Mouse (Mus musculus) lung, postnatal 36 days (tissue): ENCODE data around the gene Ppp1r11.

ENCODE experiments used
- DNase-seq: peaks from one replicate; pipeline ENCODE4 v3.0.0; 2022; ENCODE audit warnings: mixed read lengths

Gene Ppp1r11

DNA sequence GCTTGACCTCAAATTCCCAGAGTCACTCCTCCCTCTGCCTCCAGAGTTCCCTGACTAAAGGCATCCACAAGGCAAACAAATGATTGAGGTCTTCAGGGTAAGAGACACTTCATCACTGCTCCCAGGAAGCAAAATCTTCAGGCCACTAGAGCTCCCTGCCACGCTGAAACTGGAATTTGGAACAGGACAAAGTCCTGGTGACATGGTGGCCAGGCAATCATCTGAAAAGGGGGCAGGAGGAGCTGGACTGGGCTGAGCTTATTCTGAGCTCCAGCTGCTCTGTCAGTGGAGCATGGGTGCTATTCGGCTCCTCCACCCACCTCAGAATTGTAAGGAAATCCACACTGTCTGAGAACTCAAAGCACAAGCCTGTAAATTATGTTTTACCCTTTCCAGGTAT lies 39.5 kb downstream of the Ppp1r11 start:
- DNase-seq, result no peak

DNA sequence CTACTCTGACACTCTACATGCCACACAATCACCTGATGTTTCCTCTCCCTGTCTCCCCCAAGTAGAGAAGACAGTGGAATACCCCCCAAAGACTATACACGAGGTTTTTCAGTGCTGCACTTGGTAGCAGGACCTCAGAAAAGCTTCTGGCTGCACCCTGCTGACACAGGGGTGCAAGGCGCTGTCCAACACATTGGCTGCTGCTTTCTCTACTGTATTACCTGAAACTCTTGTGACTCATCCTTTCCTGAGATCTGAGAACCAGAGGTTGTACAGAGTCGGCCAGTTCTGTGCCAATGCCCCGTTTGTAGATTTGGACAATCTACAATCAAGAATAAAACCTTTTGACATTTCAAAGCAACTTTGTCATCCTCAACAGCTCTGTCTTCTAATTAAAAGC lies 41.7 kb downstream of the Ppp1r11 start:
- no peak for DNase-seq

DNA sequence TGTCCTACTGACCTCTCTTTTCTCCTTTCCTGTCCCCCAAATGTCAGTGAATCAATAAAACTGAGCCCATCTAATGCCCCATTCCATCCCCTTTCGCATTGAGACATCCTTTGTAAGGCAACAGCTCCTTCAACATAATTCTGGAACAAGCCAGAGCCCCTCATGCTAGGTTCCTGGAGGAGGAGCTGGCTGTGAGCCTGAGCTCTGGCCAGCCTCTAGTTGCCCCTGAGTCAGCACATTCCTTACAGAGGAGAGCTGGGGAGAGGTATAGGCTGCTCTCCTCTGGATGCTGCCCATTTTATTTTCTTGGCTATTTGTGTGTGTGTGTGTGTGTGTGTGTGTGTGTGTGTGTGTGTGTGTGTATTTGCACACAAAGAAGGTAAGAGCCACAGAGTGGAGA lies 43.3 kb downstream of the Ppp1r11 start:
- DNase-seq, result no peak

DNA sequence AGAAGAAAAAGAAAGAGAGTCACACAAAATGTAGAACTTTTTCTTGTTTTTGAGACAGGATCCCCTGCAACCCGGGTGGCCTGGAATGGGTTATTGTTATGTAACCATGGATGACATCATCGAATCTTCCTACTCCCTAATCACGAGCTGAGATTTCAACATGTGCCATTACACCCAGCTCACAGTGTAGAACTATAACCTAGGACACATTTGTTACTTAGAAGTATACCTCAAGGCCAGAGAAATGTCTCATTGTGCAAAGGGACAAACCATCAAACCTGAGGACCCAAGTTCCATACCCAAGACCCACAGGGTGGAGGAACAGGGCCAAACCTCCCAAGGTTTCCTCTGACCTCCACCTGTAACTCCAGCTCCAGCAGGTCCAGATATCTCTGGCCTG lies 47.9 kb downstream of the Ppp1r11 start:
- peak; percentile 41 for DNase-seq

DNA sequence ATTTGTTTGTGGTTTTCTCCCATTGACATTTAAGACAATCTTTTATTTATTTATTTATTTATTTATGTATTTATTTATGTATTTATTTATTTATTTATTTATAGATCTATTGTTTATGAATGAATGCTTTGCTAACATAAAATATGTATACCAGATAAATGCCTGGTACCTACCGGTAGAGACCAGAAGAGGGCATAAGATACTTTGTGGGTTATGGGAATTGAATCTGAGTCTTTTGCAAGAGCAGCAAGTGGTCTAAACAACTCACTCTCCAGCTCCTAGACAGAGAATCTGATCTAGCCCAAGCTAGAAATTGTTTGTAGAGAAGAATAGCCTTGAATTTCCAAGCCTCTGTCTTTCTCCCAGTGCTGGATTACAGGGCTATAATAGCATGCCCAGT lies 50.9 kb downstream of the Ppp1r11 start:
- peak; percentile 33 for DNase-seq

DNA sequence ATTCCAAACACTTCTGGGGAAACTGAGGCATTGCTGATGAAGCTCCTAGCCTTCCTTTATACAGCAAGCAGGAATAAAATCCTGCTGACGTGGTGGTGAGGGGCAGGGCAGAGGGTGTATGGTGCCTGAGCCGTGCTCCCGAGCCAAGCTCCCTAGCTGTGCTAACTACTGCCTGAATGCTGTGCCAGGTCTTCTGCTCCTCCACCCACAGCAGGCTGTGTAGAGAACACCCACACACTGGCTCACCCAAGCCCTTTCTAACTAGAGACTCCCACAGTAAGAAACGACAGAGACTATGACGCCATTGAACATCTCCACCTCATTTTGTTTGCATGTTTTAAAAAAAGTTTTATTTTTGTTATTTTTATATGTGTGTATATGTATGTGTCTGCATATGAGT lies 51.5 kb downstream of the Ppp1r11 start:
- DNase-seq, result no peak

DNA sequence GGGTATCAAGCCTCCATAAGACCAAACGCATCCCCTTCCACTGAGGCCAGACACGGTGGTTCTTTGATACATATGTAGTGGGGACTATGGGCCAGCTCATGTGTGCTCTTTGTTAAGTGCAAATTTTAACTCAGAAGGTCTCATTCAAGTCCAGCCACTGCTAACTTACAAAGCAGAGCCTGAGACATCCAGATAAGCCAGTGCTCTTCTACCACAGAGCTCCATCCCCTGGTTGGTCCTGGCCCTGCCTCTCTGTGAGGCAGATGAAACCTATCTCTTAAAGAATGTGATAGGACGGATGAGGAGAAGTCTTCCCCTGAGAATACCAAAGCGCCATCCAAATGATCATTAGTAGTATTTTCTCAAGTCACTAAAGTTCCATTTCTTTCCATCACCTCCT lies 52.2 kb downstream of the Ppp1r11 start:
- no peak for DNase-seq
